Mouse (Mus musculus) adrenal gland, adult 18-20 months (tissue): Measurements from ENCODE around the gene Isl2. TPM values are rescaled to one million over a fixed set of nuclear protein-coding genes. Genes with fewer than 3 reads are reported as not detected.

Experiments
- DNase-seq, 2 experiments: peaks; one replicate each; pipeline ENCODE4 v3.0.0; 2021 to 2022; ENCODE audit warnings: low spot score in 2 of 2
- total RNA-seq, 2 experiments: library from RNA; stranded (reverse); gene quantifications; 1 replicate in 1 of 2; 2 replicates in 1 of 2; pipeline ENCODE4 v1.2.3; 2021

Isl2 gene
- total RNA-seq, 2 experiments from 2014 or later: not detected

GRCm38 (mm10) chr9:55546176-55547010 is 7.9 kb downstream of the Isl2 start:
- DNase-seq: peak; percentile 46 to 54

DNA sequence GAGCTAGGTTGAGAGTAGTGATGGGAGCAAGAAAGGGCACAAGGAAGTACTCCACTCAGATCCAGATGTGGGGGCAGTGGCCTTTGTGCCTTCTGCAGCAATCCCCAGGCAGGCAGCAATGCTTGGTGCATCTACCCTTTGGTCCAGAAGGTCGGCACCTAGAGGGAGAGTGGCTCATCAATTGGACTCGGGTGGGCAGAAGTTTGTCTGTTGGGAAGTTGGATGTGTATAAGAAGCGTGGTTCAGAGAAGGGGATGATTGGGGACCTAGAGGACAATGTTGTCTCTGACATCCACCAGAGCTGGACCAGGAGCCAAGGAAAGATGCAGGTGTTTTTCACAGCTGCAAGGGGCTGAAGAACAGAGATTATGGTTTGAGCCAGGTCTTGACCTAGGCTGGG is 10.4 kb downstream of the Isl2 start:
- no peak for DNase-seq

GRCm38 (mm10) chr9:55549302-55549890 is 10.9 kb downstream of the Isl2 start:
- no peak for DNase-seq

DNA sequence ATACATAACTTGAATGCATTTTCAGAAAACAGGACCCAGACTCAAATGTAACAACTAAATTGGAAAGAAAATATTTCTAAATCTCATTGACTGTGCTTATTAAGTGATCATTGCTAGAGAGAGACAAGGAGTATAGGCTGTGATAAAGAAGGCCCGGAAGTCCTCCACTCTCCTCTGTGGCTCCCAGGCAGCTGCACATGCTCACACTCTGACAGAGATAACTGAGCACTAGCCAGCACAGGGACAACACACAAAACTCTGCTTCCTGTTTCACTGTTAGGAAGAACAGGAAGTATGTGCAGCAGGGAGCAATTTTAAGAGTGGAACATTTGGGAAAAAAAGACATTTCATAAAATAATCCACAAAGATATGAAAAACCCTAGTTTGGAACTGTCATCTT is 16.5 kb downstream of the Isl2 start:
- DNase-seq: no peak

DNA sequence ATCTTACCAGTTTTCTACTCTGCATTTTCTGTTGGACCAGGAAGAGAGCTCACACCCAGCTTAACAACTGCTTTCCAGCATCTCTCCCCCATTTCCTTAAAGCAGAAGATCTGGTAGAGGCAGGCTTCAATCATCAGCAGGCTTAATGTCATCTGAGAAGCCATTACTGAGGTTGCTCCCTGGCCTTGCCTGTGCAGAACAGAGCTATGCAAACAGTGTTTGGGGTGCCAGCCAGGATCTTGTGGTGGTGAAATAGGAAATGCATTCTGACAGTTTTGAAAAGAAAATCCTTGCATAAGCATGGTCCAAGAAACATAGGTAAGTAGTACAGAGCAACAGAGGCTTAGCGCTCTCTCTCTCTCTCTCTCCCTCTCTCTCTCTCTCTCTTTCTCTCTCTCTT is 22.5 kb downstream of the Isl2 start:
- no peak for DNase-seq

- DNase-seq: no peak
Observed at GRCm38 (mm10) chr9:55568466-55569159, 30.1 kb downstream of the Isl2 start.

GRCm38 (mm10) chr9:55571071-55571470 is 32.6 kb downstream of the Isl2 start:
- no peak for DNase-seq

DNA sequence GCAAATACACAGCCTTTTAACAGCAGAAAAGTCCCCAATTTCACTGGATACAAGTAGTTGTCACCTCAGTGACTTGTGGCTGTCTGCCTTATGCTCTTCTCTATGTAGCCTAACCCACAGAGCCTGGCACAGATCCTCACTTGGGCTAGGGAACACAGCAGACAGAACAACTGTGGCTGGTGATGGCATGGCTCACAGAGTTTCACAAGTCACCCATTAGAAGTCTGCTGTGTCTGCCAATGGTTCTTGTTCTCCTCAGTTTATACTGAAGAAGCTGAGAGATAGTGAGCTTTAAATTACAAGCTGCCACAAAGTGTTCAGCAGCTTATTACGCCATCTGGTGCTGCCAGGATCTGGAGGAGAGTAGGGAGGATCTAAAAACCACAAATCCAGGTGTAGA is 38.1 kb downstream of the Isl2 start:
- no peak for DNase-seq

DNA sequence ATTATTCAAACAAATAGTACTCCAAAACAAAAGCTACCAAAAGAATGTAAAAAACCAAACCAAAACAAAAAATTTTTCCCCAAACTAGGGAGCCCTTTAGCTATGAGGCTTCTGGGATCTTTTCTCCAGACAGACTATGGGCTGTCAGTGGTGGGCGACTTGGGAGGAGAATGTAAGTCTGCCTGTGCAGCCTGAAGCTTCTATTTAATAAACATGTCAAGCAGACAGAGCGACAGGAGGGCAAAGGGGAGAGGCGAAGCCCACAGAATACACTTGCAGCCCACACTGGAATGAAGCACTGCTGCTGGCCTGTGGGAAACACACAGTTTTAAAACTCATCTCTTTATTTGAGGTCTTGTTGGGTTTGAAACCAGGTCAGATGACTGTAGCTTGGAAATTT is 42.9 kb downstream of the Isl2 start:
- no peak for DNase-seq

GRCm38 (mm10) chr9:55586141-55586540 is 47.7 kb downstream of the Isl2 start:
- DNase-seq: no peak

Other genes with a start within 250 kb of the Isl2 start
- gene Nrg4, start 211.8 kb upstream of the Isl2 start, total RNA-seq: 10 to 100 TPM; 23.4 to 37.3 TPM
- under 1 TPM; 0.80 to 0.93 TPM for gene Tmem266, start 211.8 kb upstream of the Isl2 start, total RNA-seq
- gene Etfa, start 26.4 kb upstream of the Isl2 start, total RNA-seq: 100 to 1,000 TPM; 480 to 543 TPM